Mouse (Mus musculus): ENCODE results near the gene Pspc1. TPM values are rescaled to one million over a fixed set of nuclear protein-coding genes. Genes with fewer than 3 reads are reported as not detected.
A peak's percentile ranks its signal among the peaks of the same experiment; 100 is the strongest.
"Not testable (repeated sequence)": the region's sequence is repeated elsewhere in the genome, so short reads cannot be mapped to it uniquely, and the experiment has no call there.

Pspc1 gene
- 62.8 TPM for polyA plus RNA-seq (2021)

- ATAC-seq: peak; percentile 88
- ChIA-PET CTCF (interaction anchor here (1.1 kb wide), 1 partner anchor 15 kb away, joined by 3 read pairs; no protein-coding TSS in a partner anchor), POLR2A (no interaction called here)
Observed at GRCm38 (mm10) chr14:56778200-56778932, at the start of gene Pspc1. Gene Pspc1 (minus strand): TSS chr14:56778316.

GRCm38 (mm10) chr14:56824562-56824961, 46.4 kb upstream of the Pspc1 start:
- CTCF ChIA-PET: no interaction called here
- ATAC-seq (no peak), DNase-seq (ENCODE audit: low read depth, low spot score) (no peak)
- in situ Hi-C loops (cut with MboI; ENCODE audit: low pct_unique_long_range_greater_than_20kb): loop anchor here (10.0 kb wide), 1 partner anchor 230 kb away; the partner anchor contains the start of gene Gja3
- POLR2A ChIA-PET: interaction anchor here (0.6 kb wide), 1 partner anchor 84 kb away, joined by 5 read pairs; no protein-coding TSS in a partner anchor
- peaks cover 19% of the 10 kb centered on the region for H3K27me3 ChIP-seq
- peak; percentile 65 for TF ChIP-seq CTCF (IDR thresholded peaks at IDR 0.05)

More at GRCm38 (mm10) chr14:56778200-56778932, at the start of gene Pspc1:
- H3K27me3 ChIP-seq: no peaks in the 10 kb centered on the region
- DNase-seq (ENCODE audit: low read depth, low spot score): peak; percentile 76
- in situ Hi-C loops (cut with MboI; ENCODE audit: low pct_unique_long_range_greater_than_20kb): no loop called here
- TF ChIP-seq CTCF (IDR thresholded peaks at IDR 0.05): no peak

- DNase-seq (ENCODE audit: low read depth, low spot score) (no peak), ATAC-seq (no peak)
- CTCF ChIA-PET: no interaction called here
- no peaks in the 10 kb centered on the region for H3K27me3 ChIP-seq
- in situ Hi-C loops (cut with MboI; ENCODE audit: low pct_unique_long_range_greater_than_20kb): no loop called here
- no peak for TF ChIP-seq CTCF (IDR thresholded peaks at IDR 0.05)
- POLR2A ChIA-PET: no interaction called here
Observed at GRCm38 (mm10) chr14:56817616-56818015, 39.5 kb upstream of the Pspc1 start.

- in situ Hi-C loops (cut with MboI; ENCODE audit: low pct_unique_long_range_greater_than_20kb): no loop called here
- CTCF ChIA-PET: no interaction called here
- ATAC-seq (no peak), DNase-seq (ENCODE audit: low read depth, low spot score) (no peak)
- no peak for TF ChIP-seq CTCF (IDR thresholded peaks at IDR 0.05)
- POLR2A ChIA-PET: no interaction called here
- H3K27me3 ChIP-seq: no peaks in the 10 kb centered on the region
Observed at GRCm38 (mm10) chr14:56817131-56817530, 39.0 kb upstream of the Pspc1 start.

GRCm38 (mm10) chr14:56816541-56816940, 38.4 kb upstream of the Pspc1 start:
- no peak for DNase-seq (ENCODE audit: low read depth, low spot score)
- ChIA-PET POLR2A (no interaction called here), CTCF (no interaction called here)
- in situ Hi-C loops (cut with MboI; ENCODE audit: low pct_unique_long_range_greater_than_20kb): no loop called here
- ATAC-seq: no peak
- TF ChIP-seq CTCF (IDR thresholded peaks at IDR 0.05): no peak
- no peaks in the 10 kb centered on the region for H3K27me3 ChIP-seq

- ChIA-PET POLR2A (no interaction called here), CTCF (interaction anchor here (1.4 kb wide), 1 partner anchor 10 kb away, joined by 5 read pairs; no protein-coding TSS in a partner anchor)
- in situ Hi-C loops (cut with MboI; ENCODE audit: low pct_unique_long_range_greater_than_20kb): no loop called here
- ATAC-seq: peak; percentile 15
- TF ChIP-seq CTCF (IDR thresholded peaks at IDR 0.05): peak; percentile 72
- H3K27me3 ChIP-seq: no peaks in the 10 kb centered on the region
- DNase-seq (ENCODE audit: low read depth, low spot score): no peak
Observed at GRCm38 (mm10) chr14:56812520-56813036, 34.5 kb upstream of the Pspc1 start.

- DNase-seq (ENCODE audit: low read depth, low spot score); in situ Hi-C loops (cut with MboI; ENCODE audit: low pct_unique_long_range_greater_than_20kb); CTCF ChIA-PET; POLR2A ChIA-PET; H3K27me3 ChIP-seq: not testable (repeated sequence)
- ATAC-seq: peak; percentile 99
Observed at GRCm38 (mm10) chr14:56811701-56812339, 33.7 kb upstream of the Pspc1 start, which contains the start of gene Zmym5. Gene Zmym5 (minus strand): TSS chr14:56811716.

- ATAC-seq: peak; percentile 67
- POLR2A ChIA-PET: interaction anchor here (0.6 kb wide), 2 partner anchors 16 to 553 kb away, joined by 3 read pairs; no protein-coding TSS in a partner anchor
- CTCF ChIA-PET: interaction anchor here (1.9 to 2.6 kb wide), 2 partner anchors 12 to 18 kb away, joined by 5 to 10 read pairs; no protein-coding TSS in a partner anchor
- DNase-seq (ENCODE audit: low read depth, low spot score); in situ Hi-C loops (cut with MboI; ENCODE audit: low pct_unique_long_range_greater_than_20kb); H3K27me3 ChIP-seq: not testable (repeated sequence)
Observed at GRCm38 (mm10) chr14:56810781-56811690, 32.9 kb upstream of the Pspc1 start.

GRCm38 (mm10) chr14:56793243-56793642, 15.1 kb upstream of the Pspc1 start:
- ChIA-PET POLR2A (no interaction called here), CTCF (interaction anchor here (0.8 to 2.3 kb wide), 7 partner anchors 9 to 43 kb away, joined by 3 to 12 read pairs (median 4); no protein-coding TSS in a partner anchor)
- in situ Hi-C loops (cut with MboI; ENCODE audit: low pct_unique_long_range_greater_than_20kb): no loop called here
- DNase-seq (ENCODE audit: low read depth, low spot score): no peak
- no peaks in the 10 kb centered on the region for H3K27me3 ChIP-seq
- no peak for ATAC-seq
- peak; percentile 50 for TF ChIP-seq CTCF (IDR thresholded peaks at IDR 0.05)

- CTCF ChIA-PET: interaction anchor here (0.8 kb wide), 1 partner anchor 9 kb away, joined by 4 read pairs; no protein-coding TSS in a partner anchor
- no peaks in the 10 kb centered on the region for H3K27me3 ChIP-seq
- in situ Hi-C loops (cut with MboI; ENCODE audit: low pct_unique_long_range_greater_than_20kb): no loop called here
- no peak for TF ChIP-seq CTCF (IDR thresholded peaks at IDR 0.05)
- POLR2A ChIA-PET: interaction anchor here (0.6 kb wide), 1 partner anchor 138 kb away, joined by 3 read pairs; no protein-coding TSS in a partner anchor
- ATAC-seq (no peak), DNase-seq (ENCODE audit: low read depth, low spot score) (no peak)
Observed at GRCm38 (mm10) chr14:56784575-56784974, 6.5 kb upstream of the Pspc1 start.
